Mouse (Mus musculus) stomach, embryonic 16.5 days (tissue): Measurements from ENCODE around the gene Gm20441. TPM values are rescaled to one million over a fixed set of nuclear protein-coding genes. Genes with fewer than 3 reads are reported as not detected.

ENCODE experiments used
- ATAC-seq: fragments of 200-750 bp; cut with Nextera tagmentation; 2 replicates; pipeline ENCODE4 v1.8.0; 2017; ENCODE audit warnings: moderate number of reproducible peaks, moderate TSS enrichment; ENCODE audit not compliant: insufficient read depth, low FRiP score
- H3K27ac ChIP-seq: fragments of 300-500 bp; sonication (generic); 2 replicates; pipeline ENCODE4 v1.5.1; 2014; ENCODE audit warnings: low read length
- H3K27me3 ChIP-seq: fragments of 300-500 bp; sonication (generic); 2 replicates; pipeline ENCODE4 v1.6.1; 2014; ENCODE audit warnings: low read length, control low read depth, mixed read lengths; ENCODE audit not compliant: control insufficient read depth, insufficient read depth
- H3K36me3 ChIP-seq: fragments of 300-500 bp; sonication (generic); 2 replicates; pipeline ENCODE4 v1.6.1; 2014; ENCODE audit warnings: low read length; ENCODE audit not compliant: control insufficient read depth, insufficient read depth
- H3K4me1 ChIP-seq: fragments of 300-500 bp; sonication (generic); 2 replicates; pipeline ENCODE4 v1.6.1; 2014; ENCODE audit warnings: low read length, control low read depth, mixed read lengths; ENCODE audit not compliant: control insufficient read depth, insufficient read depth
- H3K4me2 ChIP-seq: fragments of 300-500 bp; sonication (generic); 2 replicates; pipeline ENCODE4 v1.6.1; 2014; ENCODE audit warnings: low read depth, low read length, mixed read lengths
- H3K4me3 ChIP-seq: fragments of 300-500 bp; sonication (generic); replicated peaks from 2 replicates; pipeline ENCODE4 v1.5.1; 2014; ENCODE audit warnings: mild to moderate bottlenecking, low read length
- H3K9ac ChIP-seq: fragments of 300-500 bp; sonication (generic); 2 replicates; pipeline ENCODE4 v1.6.1; 2014; ENCODE audit warnings: low read length
- H3K9me3 ChIP-seq: fragments of 300-500 bp; sonication (generic); replicated peaks from 2 replicates; pipeline ENCODE4 v1.6.1; 2016; ENCODE audit warnings: low read length, control low read depth; ENCODE audit not compliant: control insufficient read depth
- WGBS: fragments of 180-500 bp; shearing (Covaris S2); extraction: QIAGEN DNeasy Blood & Tissue Kit; methylation state at CpG from one replicate; pipeline ENCODE4 v1.1.7; 2014; 5-methylcytosine and 5-hydroxymethylcytosine counted together
- polyA plus RNA-seq: library from polyadenylated mRNA; unstranded; fragments of >200 nt; fragmentation: Nextera tagmentation; extraction: Ambion mirVana; gene quantifications from 2 replicates; pipeline ENCODE4 v1.2.1, GENCODE M21; 2015

Gm20441 gene
- polyA plus RNA-seq, 1 experiment from 2014 or later = not detected

DNA sequence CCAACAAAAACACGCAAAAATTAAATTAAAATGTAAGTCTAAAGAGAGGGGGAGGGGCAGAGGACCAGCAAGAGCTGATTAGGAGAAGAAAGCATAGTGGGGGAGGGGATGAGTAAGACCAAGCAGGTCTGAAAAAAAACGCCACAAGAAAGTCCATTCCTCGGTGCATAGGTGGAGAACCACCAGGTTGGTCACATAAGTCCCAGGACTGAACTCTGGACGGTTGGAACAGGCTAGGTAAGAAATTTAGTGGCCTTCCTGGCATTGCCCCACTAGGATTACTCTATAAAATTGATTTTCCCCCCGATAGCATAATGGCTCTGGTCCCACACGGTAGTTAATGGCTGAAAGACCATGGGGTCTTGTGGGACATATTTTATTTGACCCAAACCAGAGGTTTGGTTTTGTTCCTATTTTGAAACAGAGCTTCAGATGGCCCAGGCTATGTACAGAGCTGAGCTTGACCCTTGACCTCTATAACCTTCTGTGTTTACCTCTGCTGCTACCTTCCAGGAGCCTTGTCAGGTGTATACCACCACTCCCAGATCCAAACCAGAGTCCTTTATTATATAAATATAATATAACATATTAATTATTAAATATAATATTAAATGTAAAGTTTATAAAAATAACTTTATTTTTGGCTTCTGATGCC, 8.5 kb upstream of the Gm20441 start:
- Histone ChIP-seq H3K27me3 (no peaks in the 10 kb centered on the region), H3K4me2 (no peak overlapping the region), H3K9me3 (no peaks in the 10 kb centered on the region), H3K36me3 (no peaks in the 10 kb centered on the region), H3K4me3 (no peak overlapping the region), H3K27ac (no peak overlapping the region), H3K4me1 (peaks cover under 1% of the 10 kb centered on the region; the same call in 1 of the 2 replicates), H3K9ac (no peak overlapping the region)
- 76% methylated on average over 6 of the region's 6 CpGs for WGBS
- ATAC-seq = no peak

DNA sequence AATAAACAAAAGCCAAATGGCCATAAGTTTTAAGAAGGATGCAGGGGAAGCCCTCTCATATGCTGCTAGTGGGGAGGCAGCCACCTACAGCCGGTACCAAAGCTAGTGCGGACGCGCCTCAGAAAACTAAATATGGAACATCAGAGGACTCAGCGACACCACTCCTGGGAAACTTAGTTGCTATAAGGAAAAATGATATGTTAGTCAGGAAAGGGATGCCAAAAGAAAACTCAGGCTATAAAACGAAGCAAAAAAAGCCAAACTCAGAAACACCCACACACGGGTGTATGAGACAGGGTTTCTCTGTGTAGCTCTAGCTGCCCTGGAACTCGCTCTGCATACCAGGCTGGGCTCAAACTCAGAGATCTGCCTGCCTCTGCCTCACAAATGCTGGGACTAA, 7.5 kb upstream of the Gm20441 start:
- H3K4me1 ChIP-seq = no peaks in the 10 kb centered on the region
- no peaks in the 10 kb centered on the region for H3K36me3 ChIP-seq
- H3K27ac ChIP-seq = no peak overlapping the region
- H3K4me2 ChIP-seq = no peak overlapping the region
- no peak for ATAC-seq
- H3K9ac ChIP-seq = no peak overlapping the region
- WGBS = 92% methylated on average over 8 of the region's 8 CpGs
- H3K9me3 ChIP-seq = no peaks in the 10 kb centered on the region
- H3K27me3 ChIP-seq = no peaks in the 10 kb centered on the region; the same call in 1 of the 2 replicates
- no peak overlapping the region for H3K4me3 ChIP-seq

DNA sequence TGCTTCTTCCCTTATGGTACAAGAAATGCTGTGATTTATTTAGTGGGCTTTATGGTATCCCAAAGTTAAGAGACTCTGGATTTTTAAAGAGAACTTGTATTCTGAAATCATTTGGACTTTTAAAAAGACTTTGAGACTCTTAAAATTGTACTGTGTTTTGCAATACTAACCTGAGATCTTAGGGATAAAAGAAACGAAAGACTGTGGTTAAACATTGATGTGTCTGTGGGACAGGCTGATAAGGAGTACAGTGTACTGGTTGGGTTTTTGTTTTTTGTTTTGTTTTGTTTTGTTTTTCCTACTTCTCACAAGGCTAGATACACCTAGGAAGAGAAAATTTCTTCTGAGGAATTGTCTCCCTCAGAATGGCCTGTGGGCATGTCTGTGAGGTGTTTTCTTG, 4.7 kb upstream of the Gm20441 start:
- no peak for ATAC-seq
- Histone ChIP-seq H3K4me2 (no peak overlapping the region), H3K36me3 (no peaks in the 10 kb centered on the region), H3K4me1 (no peaks in the 10 kb centered on the region), H3K27me3 (no peaks in the 10 kb centered on the region; the same call in 1 of the 2 replicates), H3K9me3 (no peaks in the 10 kb centered on the region), H3K4me3 (no peak overlapping the region), H3K27ac (no peak overlapping the region), H3K9ac (no peak overlapping the region)
- WGBS = 58% methylated on average over 1 of the region's 1 CpGs

- H3K9ac ChIP-seq = peak overlapping the region; percentile 75
- H3K4me2 ChIP-seq = peak overlapping the region; percentile 94
- peak overlapping the region; percentile 93 for H3K27ac ChIP-seq
- no peaks in the 10 kb centered on the region; the same call in 1 of the 2 replicates for H3K27me3 ChIP-seq
- no peaks in the 10 kb centered on the region for H3K9me3 ChIP-seq
- no peaks in the 10 kb centered on the region for H3K36me3 ChIP-seq
- 32% methylated on average over 15 of the region's 15 CpGs for WGBS
- H3K4me1 ChIP-seq = 0 out of 2 replicates have a peak, but pooled peaks cover 4% of the 10 kb centered on the region
- ATAC-seq = peak; percentile 36
- peak overlapping the region; percentile 64 for H3K4me3 ChIP-seq
Observed at GRCm38 (mm10) chr10:75779206-75780174, 1.3 kb downstream of the Gm20441 start.

- Histone ChIP-seq H3K27me3 (no peaks in the 10 kb centered on the region), H3K4me2 (no peak overlapping the region), H3K9me3 (no peaks in the 10 kb centered on the region), H3K27ac (no peak overlapping the region), H3K36me3 (no peaks in the 10 kb centered on the region), H3K4me1 (0 out of 2 replicates have a peak, but pooled peaks cover 4% of the 10 kb centered on the region), H3K4me3 (no peak overlapping the region), H3K9ac (no peak overlapping the region)
- no peak for ATAC-seq
- 79% methylated on average over 2 of the region's 2 CpGs for WGBS
Observed at GRCm38 (mm10) chr10:75777885-75778284, 2.9 kb downstream of the Gm20441 start.

DNA sequence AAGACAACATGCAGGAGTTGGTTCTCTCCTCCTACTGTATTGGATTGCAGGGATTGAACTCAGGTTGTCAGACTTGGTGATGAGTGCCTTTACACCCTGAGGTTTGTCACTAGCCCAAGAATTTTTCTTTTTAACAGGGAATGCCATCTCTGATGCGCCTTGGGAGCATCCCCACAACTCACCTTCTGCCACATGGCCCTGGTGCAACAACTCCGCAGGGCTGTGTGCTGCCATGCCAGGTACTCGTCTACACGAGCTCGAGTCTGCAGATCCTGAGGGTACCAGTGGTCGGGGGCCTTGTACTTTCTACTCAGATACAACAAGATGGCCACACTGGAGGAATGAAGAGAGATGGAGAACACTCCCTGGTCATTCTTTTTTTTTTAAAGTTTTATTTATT, 4.2 kb downstream of the Gm20441 start:
- Histone ChIP-seq H3K27me3 (no peaks in the 10 kb centered on the region), H3K4me1 (peaks cover 9% of the 10 kb centered on the region), H3K36me3 (no peaks in the 10 kb centered on the region), H3K4me2 (no peak overlapping the region), H3K27ac (no peak overlapping the region), H3K4me3 (no peak overlapping the region), H3K9me3 (no peaks in the 10 kb centered on the region), H3K9ac (no peak overlapping the region)
- 90% methylated on average over 6 of the region's 6 CpGs for WGBS
- no peak for ATAC-seq

DNA sequence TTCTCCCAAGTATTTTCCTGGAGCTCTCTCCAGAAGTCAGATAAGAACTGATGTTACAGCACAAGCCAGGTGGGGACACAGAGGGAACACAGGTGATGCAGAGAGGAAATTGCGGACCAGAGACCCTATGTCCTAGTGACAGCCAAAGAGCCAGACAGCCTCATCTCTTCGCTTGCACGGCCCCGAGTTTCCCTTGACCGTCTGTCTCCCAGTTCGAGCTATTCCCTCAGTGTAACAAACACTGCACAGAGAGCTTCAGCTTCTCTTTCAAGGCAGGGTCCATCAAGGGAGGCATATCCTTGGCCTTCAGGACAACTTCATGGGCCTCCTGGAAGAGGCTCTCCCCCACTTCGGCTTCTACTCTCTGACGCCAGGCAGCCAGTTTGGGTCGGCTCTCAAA, 6.2 kb downstream of the Gm20441 start:
- Histone ChIP-seq H3K36me3 (no peaks in the 10 kb centered on the region), H3K4me2 (no peak overlapping the region), H3K4me1 (peaks cover 5% of the 10 kb centered on the region), H3K27ac (no peak overlapping the region), H3K9ac (no peak overlapping the region), H3K9me3 (no peaks in the 10 kb centered on the region), H3K27me3 (no peaks in the 10 kb centered on the region), H3K4me3 (no peak overlapping the region)
- WGBS = 90% methylated on average over 9 of the region's 9 CpGs
- no peak for ATAC-seq

DNA sequence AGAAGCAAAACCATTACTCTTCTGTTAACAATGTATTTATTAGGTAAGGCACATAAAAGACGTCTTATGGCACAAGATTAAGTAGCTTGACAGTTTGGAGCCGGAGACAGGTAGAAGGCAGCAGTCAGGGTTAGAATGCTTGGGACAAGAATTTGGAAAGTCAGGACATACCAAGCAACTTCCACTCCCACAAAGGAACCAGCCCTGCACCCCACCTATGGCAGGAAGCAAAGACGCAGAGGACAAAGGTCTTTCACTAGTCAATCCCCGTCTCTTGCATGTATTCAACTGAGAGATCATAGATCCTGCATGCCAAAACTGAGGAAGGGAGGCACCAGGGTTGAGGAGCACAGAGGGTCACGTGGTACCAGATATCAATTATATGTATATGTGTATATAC, 6.7 kb downstream of the Gm20441 start:
- Histone ChIP-seq H3K27me3 (no peaks in the 10 kb centered on the region), H3K4me1 (peaks cover 5% of the 10 kb centered on the region), H3K4me2 (no peak overlapping the region), H3K9ac (no peak overlapping the region), H3K27ac (no peak overlapping the region), H3K9me3 (no peaks in the 10 kb centered on the region), H3K36me3 (no peaks in the 10 kb centered on the region), H3K4me3 (no peak overlapping the region)
- no peak for ATAC-seq
- 79% methylated on average over 5 of the region's 5 CpGs for WGBS
